Mouse (Mus musculus) urinary bladder, adult 18-20 months (tissue): ENCODE measurements around the gene Sds.

Source experiments
- DNase-seq, 2 experiments: peaks; one replicate each; pipeline ENCODE4 v3.0.0; 2022; ENCODE audit warnings: low spot score in 2 of 2, mixed read lengths in 2 of 2

Gene Sds

GRCm38 (mm10) chr5:120476296-120476695 lies at the start of gene Sds:
TSS of gene Sds (plus strand) at chr5:120476526.
- DNase-seq: no peak

GRCm38 (mm10) chr5:120426572-120426971 lies 49.8 kb upstream of the Sds start:
- no peak for DNase-seq

DNA sequence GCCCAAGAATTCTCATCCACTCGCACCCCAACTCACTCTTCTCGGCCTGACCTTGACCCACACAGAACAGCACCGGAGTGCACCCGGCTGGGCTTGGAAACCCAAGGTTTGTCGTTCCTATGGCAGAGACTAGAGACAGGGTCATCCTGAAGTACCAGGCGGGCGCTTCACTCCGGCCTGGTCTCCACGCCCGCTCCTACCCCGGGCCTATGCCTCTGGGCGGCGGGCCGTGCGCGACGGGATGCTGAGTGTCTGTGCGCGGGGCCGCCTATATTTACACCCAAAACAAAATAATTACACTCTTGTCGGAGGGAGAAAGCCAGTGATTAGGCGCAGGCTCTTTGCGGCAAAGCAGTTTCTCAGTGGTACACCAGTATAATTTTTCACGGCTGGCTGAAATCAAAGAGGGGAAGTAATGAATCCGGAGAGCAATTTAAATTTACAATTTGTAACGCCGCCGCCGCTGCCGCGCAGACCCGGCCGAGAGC lies 48.8 kb upstream of the Sds start:
- no peak for DNase-seq

DNA sequence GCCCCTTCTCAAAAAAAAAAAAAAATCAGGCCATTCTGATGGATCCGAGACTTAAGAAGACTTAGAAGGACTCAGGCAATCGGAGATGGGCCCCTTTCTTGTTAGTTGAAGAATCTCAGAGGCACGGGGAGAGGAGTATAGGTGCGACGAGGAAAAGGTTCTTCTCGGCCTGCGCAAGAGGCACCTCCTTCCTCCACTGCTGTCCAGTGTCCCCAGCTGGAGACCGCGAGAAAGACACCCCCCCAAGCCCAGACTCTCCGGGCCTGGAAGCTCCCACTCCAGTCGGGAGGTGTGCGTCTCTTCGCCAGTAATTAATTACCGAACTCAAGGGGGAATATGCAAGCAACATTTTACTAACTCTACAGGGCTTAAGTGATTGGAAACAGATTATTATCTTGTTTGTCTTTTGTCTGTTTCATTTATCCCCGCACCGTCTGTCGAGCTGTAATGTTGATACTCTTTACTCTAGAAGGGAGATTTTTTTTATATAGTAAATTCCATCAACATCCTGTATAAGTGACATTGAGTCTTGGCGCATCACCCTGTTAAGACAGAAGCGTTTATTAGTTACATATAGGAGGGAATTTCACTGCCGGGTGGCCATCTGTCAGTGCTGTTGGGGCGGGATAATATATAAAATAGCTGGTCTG lies 48.0 kb upstream of the Sds start:
- DNase-seq: no peak

- DNase-seq: no peak
Measured at GRCm38 (mm10) chr5:120428990-120429389, 47.3 kb upstream of the Sds start.

- DNase-seq: no peak
Measured at GRCm38 (mm10) chr5:120429692-120430091, 46.6 kb upstream of the Sds start.

- DNase-seq: no peak
Measured at GRCm38 (mm10) chr5:120431001-120431583, 45.2 kb upstream of the Sds start.

DNA sequence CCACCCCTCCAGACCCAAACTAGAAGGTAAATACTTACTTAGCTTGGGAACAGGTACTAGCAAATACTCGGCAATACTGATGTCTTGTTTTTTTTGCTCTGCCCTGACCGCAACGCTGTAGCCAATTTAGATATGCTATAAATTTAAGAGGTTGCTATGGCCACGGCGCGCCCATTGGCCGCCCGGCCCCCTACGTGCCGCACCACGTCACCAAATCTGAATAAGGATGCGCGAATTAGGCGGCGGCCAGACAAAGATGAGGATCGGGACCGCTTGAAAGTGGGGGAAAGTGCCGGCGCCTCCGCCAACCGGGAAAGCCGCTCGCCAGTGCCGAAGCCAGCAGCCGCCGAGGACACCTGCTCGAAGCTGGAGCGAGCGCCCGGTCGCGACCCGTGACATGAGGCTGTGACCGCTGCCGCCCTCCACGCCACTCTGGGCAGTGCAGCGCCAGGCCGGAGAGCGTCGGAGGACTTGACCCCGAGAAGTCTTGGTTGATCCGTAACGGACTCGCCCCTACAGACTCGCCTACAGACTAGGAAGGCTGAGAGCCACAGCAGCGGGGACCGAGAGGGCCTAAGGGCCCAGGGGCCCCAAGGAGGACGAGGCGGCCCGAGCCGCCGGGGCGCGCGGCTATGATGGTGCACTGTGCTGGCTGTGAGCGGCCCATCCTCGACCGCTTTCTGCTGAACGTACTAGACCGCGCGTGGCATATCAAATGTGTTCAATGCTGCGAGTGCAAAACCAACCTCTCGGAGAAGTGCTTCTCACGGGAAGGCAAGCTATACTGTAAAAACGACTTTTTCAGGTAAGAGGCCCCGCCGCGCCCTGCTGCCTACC lies 44.5 kb upstream of the Sds start, which contains the start of gene Lhx5:
Gene Lhx5, plus strand, starts transcription at position 51 of the 837 bp plus-strand sequence.
- DNase-seq: no peak

DNA sequence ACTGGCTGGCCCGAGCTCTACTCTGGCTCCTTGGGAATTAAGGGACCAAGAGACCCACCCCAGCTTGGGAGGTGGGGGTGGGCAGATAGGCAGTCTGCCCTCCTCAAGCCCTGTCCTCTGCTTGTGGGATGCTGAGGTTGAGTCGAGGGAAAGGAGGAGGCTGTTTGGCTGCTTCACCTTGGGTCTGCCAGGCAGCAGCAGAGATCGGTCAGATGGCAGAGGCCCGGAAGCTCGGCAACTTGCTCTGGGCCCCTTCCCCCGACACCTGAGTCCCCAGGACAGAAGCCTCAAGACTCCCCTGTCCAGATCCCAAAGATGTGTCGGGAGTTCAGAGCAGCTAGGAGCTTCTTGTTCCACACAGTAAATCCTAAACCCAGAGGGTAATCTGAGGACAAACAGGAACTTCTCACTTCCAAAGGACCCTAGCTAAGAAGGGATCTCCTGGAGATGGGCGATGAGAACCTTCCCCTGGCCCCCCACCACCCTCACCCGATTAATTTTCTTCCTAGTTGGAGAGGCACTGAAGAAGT lies 43.8 kb upstream of the Sds start:
- DNase-seq: no peak

DNA sequence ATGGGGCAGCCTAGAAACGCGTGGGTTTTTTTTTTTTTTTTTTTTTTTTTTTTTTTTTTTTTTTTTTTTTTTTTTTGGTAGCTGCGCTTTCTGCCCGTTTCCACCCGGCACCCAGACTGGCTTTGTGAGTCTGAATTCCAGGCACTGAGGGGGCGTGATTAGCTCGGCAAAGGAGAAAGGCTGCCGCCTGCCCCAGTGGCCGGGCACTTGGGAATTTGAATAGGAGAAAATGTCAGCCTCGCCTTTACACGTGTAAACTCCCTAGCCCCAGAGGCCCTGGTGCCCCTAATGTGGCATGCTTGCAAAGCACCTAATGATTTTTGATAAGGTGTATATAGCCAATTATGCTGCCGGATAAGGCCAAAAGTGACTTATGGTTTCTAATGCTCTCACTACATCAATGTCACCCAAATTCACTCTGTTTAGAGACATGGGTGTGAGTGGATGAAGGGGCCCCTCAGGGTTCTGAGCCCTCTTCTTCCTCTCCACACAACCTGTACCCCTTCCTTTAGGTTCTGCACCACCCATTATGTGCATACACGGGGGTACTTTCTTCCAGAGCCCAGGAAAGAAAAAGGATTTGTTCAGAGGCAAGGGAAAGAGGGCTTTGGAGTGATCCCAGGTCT lies 43.1 kb upstream of the Sds start:
- no peak for DNase-seq

DNA sequence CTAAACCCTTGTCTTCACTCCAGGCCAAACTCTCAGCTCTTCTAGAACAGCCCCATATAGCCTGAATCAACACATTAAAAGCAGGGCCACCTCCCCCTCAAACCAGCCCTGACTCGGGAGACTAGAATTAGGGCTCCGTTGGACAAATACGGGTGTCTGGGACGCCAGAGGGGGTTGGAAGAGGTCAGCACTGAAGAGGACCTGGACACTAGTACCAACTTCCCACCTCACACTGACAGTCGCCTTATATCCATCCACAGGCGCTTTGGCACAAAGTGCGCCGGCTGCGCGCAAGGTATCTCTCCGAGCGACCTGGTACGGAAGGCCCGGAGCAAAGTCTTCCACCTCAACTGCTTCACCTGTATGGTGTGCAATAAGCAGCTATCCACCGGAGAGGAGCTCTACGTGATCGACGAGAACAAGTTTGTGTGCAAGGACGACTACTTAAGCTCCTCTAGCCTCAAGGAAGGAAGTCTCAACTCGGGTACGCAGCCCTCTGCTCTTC lies 42.0 kb upstream of the Sds start:
- no peak for DNase-seq

DNA sequence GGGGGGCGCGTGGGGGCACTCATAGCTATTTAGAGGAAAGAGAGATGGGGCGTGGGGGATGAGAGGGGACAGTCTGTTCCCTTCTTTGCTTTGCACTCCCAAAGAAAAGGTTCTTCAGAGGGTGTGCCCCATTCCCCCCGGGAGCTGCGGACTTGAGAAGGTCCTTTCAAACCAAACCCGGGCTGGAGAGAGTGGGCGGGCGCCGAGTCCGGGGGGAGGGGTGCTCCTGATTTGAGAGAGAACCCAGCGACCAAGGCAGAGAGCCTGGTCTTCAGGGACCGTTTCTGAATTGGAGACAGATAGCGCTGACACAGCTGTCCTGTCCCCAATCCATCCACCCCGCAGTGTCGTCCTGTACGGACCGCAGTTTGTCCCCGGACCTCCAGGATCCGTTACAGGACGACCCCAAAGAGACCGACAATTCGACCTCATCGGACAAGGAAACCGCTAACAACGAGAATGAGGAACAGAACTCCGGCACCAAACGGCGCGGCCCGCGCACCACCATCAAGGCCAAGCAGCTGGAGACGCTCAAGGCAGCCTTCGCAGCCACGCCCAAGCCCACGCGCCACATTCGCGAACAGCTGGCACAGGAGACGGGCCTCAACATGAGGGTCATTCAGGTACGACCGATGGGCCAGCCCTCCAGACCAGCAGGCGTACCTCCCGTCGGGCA lies 41.2 kb upstream of the Sds start:
- no peak for DNase-seq

DNA sequence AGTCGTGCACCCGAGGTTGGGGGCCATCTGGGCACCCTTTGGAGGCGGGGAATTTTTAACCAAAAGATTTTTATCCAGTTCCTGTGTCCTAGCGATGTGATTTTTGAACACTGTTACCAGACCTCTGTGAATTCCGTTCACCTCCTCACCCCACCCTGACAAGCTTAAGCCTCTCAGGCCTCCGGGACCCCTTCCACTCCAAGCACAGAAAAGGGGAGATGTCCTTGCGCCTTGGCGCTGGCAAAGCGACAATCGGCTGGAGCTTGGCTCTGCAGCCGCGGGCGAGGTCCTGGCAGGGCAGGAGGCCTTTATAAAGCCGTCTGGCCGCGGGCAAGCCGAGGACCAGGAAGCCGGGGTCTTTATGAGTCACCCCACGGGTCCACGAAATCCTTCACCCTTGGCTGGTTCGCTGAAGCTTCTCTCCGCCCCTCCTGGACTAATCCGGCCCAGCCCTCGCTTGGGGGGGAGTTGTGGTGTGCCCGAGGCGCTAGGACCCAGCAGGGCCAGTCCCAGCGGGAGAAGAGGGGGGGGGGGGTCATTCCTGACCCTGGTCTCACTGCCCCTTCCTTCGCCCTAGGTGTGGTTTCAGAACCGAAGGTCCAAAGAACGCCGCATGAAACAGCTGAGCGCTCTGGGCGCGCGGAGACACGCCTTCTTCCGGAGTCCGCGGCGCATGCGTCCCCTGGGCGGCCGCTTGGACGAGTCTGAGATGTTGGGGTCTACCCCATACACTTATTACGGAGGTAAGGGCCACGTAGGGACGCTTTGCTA lies 40.4 kb upstream of the Sds start:
- no peak for DNase-seq

GRCm38 (mm10) chr5:120436885-120437495 lies 39.3 kb upstream of the Sds start:
- no peak for DNase-seq

DNA sequence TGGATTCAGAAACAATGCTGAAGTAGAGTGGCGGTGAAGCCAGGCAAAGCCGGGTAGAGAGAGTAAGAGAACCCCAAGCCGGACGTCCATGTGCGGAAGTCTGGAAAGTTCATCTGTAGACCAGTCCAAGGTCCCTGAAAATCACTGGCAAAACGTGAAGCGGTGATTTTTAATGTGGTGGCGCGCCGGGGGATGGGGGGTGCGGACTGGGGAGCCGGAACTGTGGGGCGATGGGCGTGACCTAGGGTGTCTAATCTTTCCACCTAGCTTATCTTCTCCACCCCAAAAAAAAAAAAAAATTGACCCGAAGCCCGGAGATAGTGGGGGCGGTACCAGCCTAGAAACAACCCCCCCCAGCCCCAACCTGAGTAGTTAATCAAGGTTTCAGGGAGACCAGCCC lies 38.8 kb upstream of the Sds start:
- DNase-seq: no peak

DNA sequence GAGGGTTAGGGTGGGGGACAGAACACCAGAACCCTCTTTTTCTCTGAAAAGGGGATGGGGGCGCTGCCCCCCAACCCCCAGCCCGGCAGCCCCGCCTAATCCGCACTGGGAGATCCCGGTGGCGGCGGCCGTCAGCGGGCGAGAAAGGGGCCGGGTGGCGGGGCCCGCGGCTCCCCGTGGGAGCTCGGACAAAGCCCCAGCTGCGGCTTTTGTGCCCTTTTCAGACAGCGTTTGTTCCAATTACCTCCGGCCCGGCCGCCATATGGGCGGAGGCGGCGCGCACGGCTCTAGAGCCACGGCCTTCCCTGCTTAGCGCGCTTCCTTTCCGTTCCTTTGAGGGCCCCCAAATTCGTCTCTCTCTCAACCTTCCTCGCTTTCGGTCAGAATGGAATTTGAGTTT lies 38.3 kb upstream of the Sds start:
- no peak for DNase-seq

GRCm38 (mm10) chr5:120438469-120438868 lies 37.9 kb upstream of the Sds start:
- DNase-seq: no peak

DNA sequence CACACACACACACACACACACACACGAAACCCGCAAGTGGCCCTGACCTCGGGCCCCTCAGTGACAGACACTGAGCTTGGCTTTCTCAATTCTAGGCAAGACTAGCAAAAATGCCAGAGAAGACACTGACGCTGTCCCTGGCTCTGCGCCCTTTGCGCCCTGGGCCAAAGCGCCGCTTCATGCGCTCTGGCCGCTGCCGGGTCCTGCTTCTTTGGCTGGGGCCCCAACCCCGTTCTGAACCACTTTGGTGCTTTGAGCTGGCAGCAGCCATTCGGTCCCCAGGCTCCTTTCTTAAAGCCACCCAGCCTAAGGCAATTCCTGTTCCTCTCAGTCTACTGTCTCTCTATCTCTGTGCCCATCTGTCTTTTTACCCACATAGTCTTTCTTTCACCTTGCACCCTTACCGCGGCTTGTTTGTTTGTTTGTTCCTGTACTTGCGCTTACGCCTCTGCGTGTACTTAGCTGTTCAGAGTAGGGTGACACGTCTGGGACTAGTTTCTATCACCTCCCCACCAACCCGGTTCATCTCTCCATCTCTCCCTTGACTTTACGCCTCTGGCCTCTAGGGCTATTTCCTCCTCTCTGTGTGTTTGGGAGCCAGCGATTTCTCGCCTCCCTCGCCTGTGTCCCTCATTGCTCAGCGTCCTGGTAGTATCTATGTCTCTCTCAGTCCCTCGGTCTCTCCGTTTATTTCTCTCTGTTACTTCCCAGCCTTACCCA lies 37.2 kb upstream of the Sds start:
- DNase-seq: no peak
